Mouse (Mus musculus): ENCODE results near the gene Ptprb.

Ptprb gene

GRCm38 (mm10) chr10:116275280-116275679, at the start of gene Ptprb:
Ptprb (plus strand) TSS chr10:116275523.
- CTCF ChIA-PET: no interaction called here
- POLR2A ChIA-PET: no interaction called here

GRCm38 (mm10) chr10:116235299-116235698, 40.0 kb upstream of the Ptprb start:
- ChIA-PET POLR2A (no interaction called here), CTCF (no interaction called here)

- ChIA-PET POLR2A (interaction anchor here in 1 of 4 experiments (0.7 kb wide), 1 partner anchor 15 kb away, joined by 3 read pairs; no protein-coding TSS in a partner anchor), CTCF (interaction anchor here in 1 of 4 experiments (0.5 kb wide), 1 partner anchor 395 kb away, joined by 6 read pairs; no protein-coding TSS in a partner anchor)
Measured at GRCm38 (mm10) chr10:116242200-116242599, 33.1 kb upstream of the Ptprb start.

GRCm38 (mm10) chr10:116243373-116243772, 31.9 kb upstream of the Ptprb start:
- ChIA-PET CTCF (interaction anchor here in 1 of 4 experiments (0.6 kb wide), 1 partner anchor 668 kb away, joined by 3 read pairs; no protein-coding TSS in a partner anchor), POLR2A (no interaction called here)

- ChIA-PET POLR2A (no interaction called here), CTCF (no interaction called here)
Measured at GRCm38 (mm10) chr10:116245632-116246031, 29.7 kb upstream of the Ptprb start.

- ChIA-PET CTCF (interaction anchor here in 1 of 4 experiments (0.5 kb wide), 1 partner anchor 467 kb away, joined by 5 read pairs; no protein-coding TSS in a partner anchor), POLR2A (no interaction called here)
Measured at GRCm38 (mm10) chr10:116252668-116253067, 22.7 kb upstream of the Ptprb start.

GRCm38 (mm10) chr10:116253972-116254371, 21.4 kb upstream of the Ptprb start:
- ChIA-PET CTCF (no interaction called here), POLR2A (no interaction called here)

GRCm38 (mm10) chr10:116259298-116259697, 16.0 kb upstream of the Ptprb start:
- ChIA-PET POLR2A (interaction anchor here in 1 of 4 experiments (1.2 kb wide), 1 partner anchor 12 kb away, joined by 3 read pairs; no protein-coding TSS in a partner anchor), CTCF (no interaction called here)

- ChIA-PET POLR2A (no interaction called here), CTCF (interaction anchor here in 3 of 4 experiments (0.6 to 1.0 kb wide), 3 partner anchors 31 to 59 kb away, joined by 3 read pairs; no protein-coding TSS in a partner anchor)
Measured at GRCm38 (mm10) chr10:116260658-116261433, 14.5 kb upstream of the Ptprb start.

- ChIA-PET CTCF (interaction anchor here in 2 of 4 experiments (0.7 to 1.0 kb wide), 2 partner anchors 30 to 58 kb away, joined by 3 read pairs; no protein-coding TSS in a partner anchor), POLR2A (no interaction called here)
Measured at GRCm38 (mm10) chr10:116261559-116261958, 13.8 kb upstream of the Ptprb start.

- ChIA-PET CTCF (no interaction called here), POLR2A (no interaction called here)
Measured at GRCm38 (mm10) chr10:116264521-116264920, 10.8 kb upstream of the Ptprb start.

- POLR2A ChIA-PET: interaction anchor here in 1 of 4 experiments (1.0 kb wide), 1 partner anchor 171 kb away, joined by 3 read pairs; no protein-coding TSS in a partner anchor
Measured at GRCm38 (mm10) chr10:116266561-116267433, 8.5 kb upstream of the Ptprb start.

GRCm38 (mm10) chr10:116267434-116267822, 7.9 kb upstream of the Ptprb start:
- CTCF ChIA-PET: no interaction called here
- POLR2A ChIA-PET: interaction anchor here in 1 of 4 experiments (0.8 to 1.0 kb wide), 2 partner anchors 11 to 170 kb away, joined by 3 read pairs; no protein-coding TSS in a partner anchor

More at GRCm38 (mm10) chr10:116266561-116267433, 8.5 kb upstream of the Ptprb start:
- CTCF ChIA-PET: interaction anchor here in 1 of 4 experiments (0.7 kb wide), 1 partner anchor 1719 kb away, joined by 4 read pairs; no protein-coding TSS in a partner anchor

- ChIA-PET POLR2A (interaction anchor here in 2 of 4 experiments (0.8 to 1.1 kb wide), 2 partner anchors 10 to 11 kb away, joined by 3 read pairs; no protein-coding TSS in a partner anchor), CTCF (interaction anchor here in 1 of 4 experiments (0.5 kb wide), 1 partner anchor 174 kb away, joined by 3 read pairs; no protein-coding TSS in a partner anchor)
Measured at GRCm38 (mm10) chr10:116268343-116268742, 7.0 kb upstream of the Ptprb start.

- POLR2A ChIA-PET: no interaction called here
- CTCF ChIA-PET: interaction anchor here in 1 of 4 experiments (0.5 kb wide), 1 partner anchor 789 kb away, joined by 3 read pairs; no protein-coding TSS in a partner anchor
Measured at GRCm38 (mm10) chr10:116270646-116271469, 4.5 kb upstream of the Ptprb start.

GRCm38 (mm10) chr10:116271470-116271915, 3.8 kb upstream of the Ptprb start:
- ChIA-PET POLR2A (interaction anchor here in 1 of 4 experiments (0.8 kb wide), 1 partner anchor 24 kb away, joined by 3 read pairs; no protein-coding TSS in a partner anchor), CTCF (no interaction called here)

- ChIA-PET CTCF (no interaction called here), POLR2A (interaction anchor here in 2 of 4 experiments (0.6 to 1.0 kb wide), 3 partner anchors 23 to 141 kb away, joined by 3 to 6 read pairs (median 3); no protein-coding TSS in a partner anchor)
Measured at GRCm38 (mm10) chr10:116272156-116272555, 3.2 kb upstream of the Ptprb start.

GRCm38 (mm10) chr10:116286697-116287344, 11.5 kb downstream of the Ptprb start:
- CTCF ChIA-PET: interaction anchor here in 2 of 4 experiments (0.6 to 1.1 kb wide), 2 partner anchors 70 to 88 kb away, joined by 3 to 4 read pairs; no protein-coding TSS in a partner anchor
- POLR2A ChIA-PET: interaction anchor here in 2 of 4 experiments (0.5 to 1.7 kb wide), 2 partner anchors 14 to 269 kb away, joined by 3 to 6 read pairs; partner anchors contain the start of gene Ptprr (in 1 of the 2)

Data from embryonic stem cell, embryonic (primary cell).